Mouse (Mus musculus): ENCODE data around the gene Zfp629. TPM values are rescaled to one million over a fixed set of nuclear protein-coding genes. Genes with fewer than 3 reads are reported as not detected.
"Not testable (repeated sequence)": the region's sequence is repeated elsewhere in the genome, so short reads cannot be mapped to it uniquely, and the experiment has no call there.

Zfp629 gene
- 10 to 100 TPM; 22.2 to 24.8 TPM for total RNA-seq (2021)

- intact Hi-C loops (cut with DNase I), result loop anchor here (1.0 to 10.0 kb wide), 2 partner anchors 22 to 270 kb away; partner anchors contain the start of gene Zfp768
- peak; percentile 79 to 86 for DNase-seq (ENCODE audit: low spot score in 2 of 2)
Observed at GRCm38 (mm10) chr7:127614891-127615843, at the start of gene Zfp629. Gene Zfp629 (minus strand): TSS chr7:127615797.

- DNase-seq (ENCODE audit: low spot score in 2 of 2), result no peak
- intact Hi-C loops (cut with DNase I), result no loop called here
Observed at GRCm38 (mm10) chr7:127662926-127663325, 47.3 kb upstream of the Zfp629 start.

DNA sequence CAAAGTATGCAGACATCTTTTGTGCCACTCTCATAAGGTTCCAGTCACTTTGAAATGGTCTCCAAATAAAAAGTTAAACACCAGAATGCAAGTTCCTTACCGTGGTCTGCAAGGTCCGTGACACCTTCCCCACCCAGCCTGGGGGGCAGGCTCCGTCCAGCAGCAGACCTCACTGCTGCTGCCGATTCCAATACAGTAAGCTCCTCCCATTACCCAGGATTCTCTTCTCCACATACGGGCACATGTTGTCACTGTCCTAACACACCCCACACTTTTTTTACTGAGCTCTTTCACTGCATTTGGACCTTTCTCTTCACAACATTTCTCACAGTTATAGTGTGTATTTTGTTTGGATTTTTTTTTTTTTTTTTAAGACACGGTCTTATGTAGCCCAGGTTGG is 46.2 kb upstream of the Zfp629 start:
- intact Hi-C loops (cut with DNase I), result no loop called here
- no peak for DNase-seq (ENCODE audit: low spot score in 2 of 2)

- no peak for DNase-seq (ENCODE audit: low spot score in 2 of 2)
- intact Hi-C loops (cut with DNase I), result no loop called here
Observed at GRCm38 (mm10) chr7:127660882-127661281, 45.3 kb upstream of the Zfp629 start.

GRCm38 (mm10) chr7:127656946-127657345 is 41.3 kb upstream of the Zfp629 start:
- DNase-seq (ENCODE audit: low spot score in 2 of 2), result peak; percentile 13 to 45
- intact Hi-C loops (cut with DNase I), result no loop called here

GRCm38 (mm10) chr7:127654318-127654717 is 38.7 kb upstream of the Zfp629 start:
- no peak for DNase-seq (ENCODE audit: low spot score in 2 of 2)
- intact Hi-C loops (cut with DNase I), result no loop called here

DNA sequence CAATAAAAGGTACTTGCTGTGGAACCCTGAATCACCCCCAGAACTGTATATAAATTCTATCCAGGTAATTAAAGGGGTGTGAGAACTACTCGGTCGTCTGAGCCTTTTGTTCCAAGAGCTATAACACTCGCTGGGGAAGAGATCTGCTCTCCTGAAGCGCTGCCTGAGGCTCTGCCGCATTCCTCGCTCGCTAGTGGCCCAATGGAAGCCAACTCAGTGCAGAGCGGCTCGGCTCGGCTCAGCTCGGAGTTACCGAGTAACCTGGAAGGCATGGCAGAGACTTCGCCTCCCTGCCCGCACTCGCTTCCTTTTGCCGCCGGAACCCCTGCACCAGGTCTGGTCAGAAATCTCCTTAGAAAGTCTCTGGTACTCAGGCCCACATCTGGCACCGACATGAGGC is 36.5 kb upstream of the Zfp629 start:
- DNase-seq (ENCODE audit: low spot score in 2 of 2), result no peak
- intact Hi-C loops (cut with DNase I), result no loop called here

GRCm38 (mm10) chr7:127651624-127652023 is 36.0 kb upstream of the Zfp629 start:
- intact Hi-C loops (cut with DNase I), result no loop called here
- no peak for DNase-seq (ENCODE audit: low spot score in 2 of 2)

- intact Hi-C loops (cut with DNase I), result no loop called here
- no peak for DNase-seq (ENCODE audit: low spot score in 2 of 2)
Observed at GRCm38 (mm10) chr7:127649206-127649605, 33.6 kb upstream of the Zfp629 start.

DNA sequence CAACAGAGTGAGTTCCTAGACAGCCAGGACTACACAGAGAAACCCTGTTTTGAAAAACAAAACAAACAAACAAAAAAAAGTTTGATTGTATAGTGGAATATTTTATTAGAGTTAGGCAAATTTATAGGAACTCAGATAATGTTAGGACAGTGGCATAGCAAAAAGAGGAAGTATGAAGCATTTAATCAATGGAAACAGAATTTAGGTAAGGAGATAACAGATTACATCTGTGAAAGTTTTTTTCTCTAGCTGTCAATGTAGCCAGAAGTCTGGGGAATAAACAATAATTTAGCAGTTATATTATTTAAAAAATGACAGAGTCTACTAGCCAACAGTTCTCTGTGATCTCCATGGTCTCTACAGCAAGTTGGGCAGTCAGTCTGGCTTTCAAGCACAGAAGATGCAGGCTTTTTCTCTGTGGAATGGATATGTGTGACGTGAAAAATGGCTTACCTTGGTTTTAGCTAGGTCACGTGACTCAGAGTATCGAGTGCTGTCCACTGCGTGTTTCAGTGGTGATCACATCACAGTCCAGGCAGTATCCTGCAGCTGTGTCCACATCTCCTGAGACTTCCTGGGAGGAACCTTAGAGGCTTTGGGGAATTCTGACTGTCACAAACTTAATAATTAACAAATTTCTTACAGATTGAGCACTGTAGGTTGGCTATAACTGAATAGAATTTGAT is 33.1 kb upstream of the Zfp629 start:
- no peak for DNase-seq (ENCODE audit: low spot score in 2 of 2)
- intact Hi-C loops (cut with DNase I), result no loop called here

DNA sequence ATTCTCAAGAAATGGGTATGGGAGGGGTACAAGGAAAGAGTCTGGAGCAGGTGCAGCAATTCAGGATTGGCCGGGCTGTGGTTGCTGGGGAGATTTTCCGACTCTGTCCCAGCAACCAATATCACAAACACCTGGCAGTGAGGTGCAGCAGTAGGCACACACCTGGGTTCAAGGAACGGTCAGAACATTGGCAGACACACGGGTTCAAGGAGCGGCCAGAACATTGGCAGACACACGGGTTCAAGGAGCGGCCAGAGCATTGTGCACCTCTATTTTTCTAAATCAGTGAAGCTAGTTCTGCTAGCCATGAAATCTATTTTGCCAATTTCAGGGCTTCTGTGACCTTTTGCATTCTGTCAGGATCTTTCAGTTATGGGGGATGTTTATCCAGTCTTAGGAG is 32.0 kb upstream of the Zfp629 start:
- intact Hi-C loops (cut with DNase I); DNase-seq (ENCODE audit: low spot score in 2 of 2): not testable (repeated sequence)

GRCm38 (mm10) chr7:127646363-127646762 is 30.8 kb upstream of the Zfp629 start:
- intact Hi-C loops (cut with DNase I), result no loop called here
- DNase-seq (ENCODE audit: low spot score in 2 of 2), result no peak

GRCm38 (mm10) chr7:127642254-127642653 is 26.7 kb upstream of the Zfp629 start:
- DNase-seq (ENCODE audit: low spot score in 2 of 2), result no peak
- intact Hi-C loops (cut with DNase I), result no loop called here

- peak in 1 of 2 experiments; percentile 58 for DNase-seq (ENCODE audit: low spot score in 2 of 2)
- intact Hi-C loops (cut with DNase I), result no loop called here
Observed at GRCm38 (mm10) chr7:127641260-127641659, 25.7 kb upstream of the Zfp629 start.

- intact Hi-C loops (cut with DNase I), result loop anchor here (1.0 kb wide), 1 partner anchor 23 kb away; no protein-coding TSS in a partner anchor
- peak; percentile 70 to 88 for DNase-seq (ENCODE audit: low spot score in 2 of 2)
Observed at GRCm38 (mm10) chr7:127636963-127637362, 21.4 kb upstream of the Zfp629 start.

DNA sequence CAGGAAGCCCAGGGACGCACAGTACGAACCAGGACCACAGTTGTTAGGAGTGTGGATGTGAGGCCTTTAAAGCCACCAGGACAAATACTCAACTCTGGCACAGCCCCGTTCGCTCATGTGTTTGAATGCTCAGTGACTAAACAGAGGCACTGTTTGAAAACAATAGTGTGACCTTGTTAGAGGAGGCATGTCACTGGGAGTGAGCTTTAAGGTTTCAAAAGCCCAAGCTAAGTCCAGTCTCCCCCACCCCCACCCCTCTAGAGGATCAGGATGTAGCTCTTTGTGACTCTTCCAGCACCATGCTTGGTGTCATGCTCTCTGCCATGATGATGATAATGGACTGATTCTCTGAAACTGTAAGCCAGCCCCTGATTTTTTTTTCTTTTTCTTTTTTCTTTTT is 15.8 kb upstream of the Zfp629 start:
- no peak for DNase-seq (ENCODE audit: low spot score in 2 of 2)
- intact Hi-C loops (cut with DNase I), result no loop called here

DNA sequence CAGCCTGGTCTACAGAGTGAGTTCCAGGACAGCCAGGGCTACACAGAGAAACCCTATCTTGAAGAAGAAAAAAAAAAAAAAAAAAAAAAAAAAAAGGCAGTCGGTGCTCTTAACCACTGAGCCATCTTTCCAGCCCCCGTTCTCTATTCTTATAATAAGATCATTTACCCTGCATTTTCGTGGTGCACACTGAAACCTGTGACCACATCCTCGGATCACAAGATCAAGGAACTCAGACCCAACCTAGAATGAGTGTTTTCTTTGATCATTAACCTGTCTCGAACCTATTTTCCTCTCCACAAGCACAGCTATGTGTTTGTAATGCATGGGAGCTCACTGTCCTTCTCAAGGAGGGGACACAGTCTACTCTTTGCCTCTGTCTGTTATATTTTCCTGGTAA is 13.0 kb upstream of the Zfp629 start:
- intact Hi-C loops (cut with DNase I), result no loop called here
- DNase-seq (ENCODE audit: low spot score in 2 of 2), result no peak

DNA sequence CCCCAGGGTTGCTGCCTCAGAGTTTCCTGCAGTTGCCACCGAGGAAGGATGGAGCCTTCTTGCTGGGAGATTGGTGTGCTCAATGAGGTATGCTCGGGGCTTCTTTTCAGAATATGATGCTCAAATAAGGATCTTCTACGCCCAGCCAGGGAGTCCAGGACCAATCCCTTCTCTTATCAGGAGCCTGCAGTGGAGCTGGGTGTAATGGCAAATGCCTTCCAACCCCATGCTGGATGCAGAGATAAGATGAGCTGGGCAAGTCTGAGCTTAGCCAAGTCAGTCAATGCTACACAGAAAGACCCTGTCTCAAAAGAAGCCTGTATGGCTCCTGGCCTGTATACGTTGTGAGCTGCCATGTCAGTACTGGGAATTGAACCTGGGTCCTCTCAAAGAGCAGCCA is 10.9 kb upstream of the Zfp629 start:
- DNase-seq (ENCODE audit: low spot score in 2 of 2), result no peak
- intact Hi-C loops (cut with DNase I), result no loop called here

- DNase-seq (ENCODE audit: low spot score in 2 of 2), result no peak
- intact Hi-C loops (cut with DNase I), result no loop called here
Observed at GRCm38 (mm10) chr7:127626039-127626438, 10.4 kb upstream of the Zfp629 start.

GRCm38 (mm10) chr7:127618402-127618801 is 2.8 kb upstream of the Zfp629 start:
- not testable (repeated sequence) for DNase-seq (ENCODE audit: low spot score in 2 of 2)
- intact Hi-C loops (cut with DNase I), result loop anchor here (10.0 kb wide), 1 partner anchor 274 kb away; the partner anchor contains the start of gene Zfp768
